Mouse (Mus musculus) ES-E14 (cell line): ENCODE results near the gene Ankrd6.
"Not testable (repeated sequence)": the region's sequence is repeated elsewhere in the genome, so short reads cannot be mapped to it uniquely, and the experiment has no call there.

ENCODE experiments used
- MAFK ChIP-seq: IDR thresholded peaks from 2 replicates; pipeline ENCODE4 v1.6.1; 2014; ENCODE audit warnings: mild to moderate bottlenecking, low read depth, low read length, inconsistent platforms; ENCODE audit not compliant: insufficient read depth
- ZC3H11A ChIP-seq: IDR thresholded peaks from 2 replicates; pipeline ENCODE4 v1.6.1; 2012; ENCODE audit warnings: low read depth, mild to moderate bottlenecking, inconsistent platforms, low read length, borderline replicate concordance
- ZNF384 ChIP-seq: IDR thresholded peaks from 2 replicates; pipeline ENCODE4 v1.6.1; 2012; ENCODE audit warnings: low read depth, low read length, inconsistent platforms

DNA sequence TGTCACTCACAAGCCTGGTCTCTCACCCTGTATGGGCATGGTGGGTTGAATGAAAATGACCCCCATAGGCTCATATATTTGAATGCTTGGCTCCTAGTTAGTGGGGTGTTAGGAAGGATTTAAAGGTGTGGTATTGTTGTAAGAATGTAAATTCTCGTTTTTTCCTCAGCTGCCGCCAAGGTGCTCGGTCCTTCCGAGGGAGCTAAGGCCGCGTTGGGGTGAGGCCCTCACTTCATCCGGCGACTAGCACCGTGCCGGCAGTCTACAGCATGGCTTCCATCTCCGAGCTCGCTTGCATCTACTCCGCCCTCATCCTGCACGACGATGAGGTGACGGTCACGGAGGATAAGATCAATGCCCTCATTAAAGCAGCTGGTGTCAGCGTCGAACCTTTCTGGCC, 14.0 kb upstream of the Ankrd6 start:
- not testable (repeated sequence) for TF ChIP-seq ZNF384, ZC3H11A, MAFK
